Mouse (Mus musculus) heart, postnatal 0 days (tissue): Measurements from ENCODE around the gene Pde1c.

Source experiments
- CTCF ChIP-seq: IDR thresholded peaks from 2 replicates; pipeline ENCODE4 v1.5.1; 2016; ENCODE audit warnings: antibody characterized with exemption, control low read depth, low read depth
- EP300 ChIP-seq: IDR thresholded peaks from 2 replicates; pipeline ENCODE4 v1.6.1; 2016; ENCODE audit warnings: antibody characterized with exemption, low read depth

DNA sequence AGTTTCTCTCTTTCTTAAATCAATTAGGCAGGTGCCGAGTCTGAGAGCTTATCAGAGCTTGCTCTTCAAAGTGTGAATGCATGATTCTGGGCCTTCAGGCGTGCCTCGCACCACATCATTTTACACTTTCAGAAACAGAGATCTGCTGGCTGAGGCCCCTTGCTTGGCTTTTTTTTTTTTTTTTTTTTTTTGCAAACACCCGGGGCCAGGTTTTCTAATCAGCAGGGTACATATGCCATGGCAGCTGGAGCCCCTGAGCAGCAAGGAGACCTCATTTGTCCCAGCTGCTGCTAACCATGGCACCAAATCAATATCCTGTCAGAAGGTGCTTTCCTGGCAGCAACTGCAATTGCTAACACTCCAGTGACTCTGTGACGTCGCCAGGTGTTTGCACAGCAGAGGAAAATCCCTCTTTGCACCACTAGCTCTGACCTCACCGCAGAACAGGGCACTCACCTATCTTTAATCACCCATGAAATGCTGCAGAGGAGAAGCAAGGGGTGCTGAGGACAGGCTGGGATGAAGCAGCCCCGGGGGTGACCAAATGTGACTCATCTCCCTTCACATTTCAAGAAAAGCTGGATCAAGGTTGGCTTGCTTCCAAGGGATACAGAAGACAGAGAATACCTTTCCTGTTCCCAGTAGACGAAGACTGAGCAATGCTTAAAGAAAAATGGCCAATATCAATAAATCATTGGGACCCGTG, 195.7 kb downstream of the Pde1c start:
- TF ChIP-seq CTCF, result no peak
- no peak for TF ChIP-seq EP300
